Mouse (Mus musculus) cerebellum, adult 9-10 months (tissue): ENCODE results near the gene Fam171a2.

Experiments
- DNase-seq: peaks from one replicate; pipeline ENCODE4 v3.0.0; 2022

Gene Fam171a2

DNA sequence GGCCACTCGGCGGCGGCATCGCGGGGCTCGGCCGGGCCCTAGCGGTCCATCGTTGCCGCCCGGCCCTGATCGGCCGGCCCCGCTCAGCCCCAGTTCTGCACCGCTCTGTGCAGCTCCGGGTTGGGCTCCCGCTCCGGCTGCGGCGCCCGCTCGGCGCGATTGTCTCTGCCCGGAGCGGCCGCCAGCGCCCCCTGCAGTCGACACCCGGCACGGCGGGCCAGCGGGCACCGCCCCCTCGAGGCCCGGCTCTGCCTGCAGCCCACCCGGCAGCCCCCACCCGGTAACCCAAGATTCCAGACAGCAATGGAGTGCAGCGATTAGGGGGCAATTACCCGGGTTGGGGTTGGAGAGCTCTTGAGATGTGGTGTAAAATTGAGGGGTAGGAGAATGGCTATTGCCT, at the start of gene Fam171a2:
Gene Fam171a2, minus strand, starts transcription at position 186 of the 400 bp plus-strand sequence.
- peak; percentile 82 for DNase-seq

DNA sequence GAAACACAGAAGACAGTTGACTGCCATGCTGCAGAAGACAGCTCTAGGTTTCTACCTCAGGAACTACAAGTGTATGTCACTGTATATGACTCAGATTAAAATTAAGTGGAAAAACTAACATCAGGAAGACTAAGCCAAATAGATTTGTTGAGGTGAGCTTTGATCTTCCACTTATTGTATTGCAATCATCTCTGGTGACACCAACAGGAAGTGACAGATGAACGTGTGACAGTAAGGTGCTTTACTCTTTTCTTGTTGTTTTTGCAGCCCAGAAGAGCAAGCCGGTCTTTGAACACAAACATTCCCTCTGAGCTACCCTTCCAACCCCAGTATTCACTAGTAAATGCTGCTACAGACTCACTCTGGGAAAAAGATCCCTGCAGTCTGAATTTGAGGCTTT, 49.2 kb upstream of the Fam171a2 start:
- no peak for DNase-seq

DNA sequence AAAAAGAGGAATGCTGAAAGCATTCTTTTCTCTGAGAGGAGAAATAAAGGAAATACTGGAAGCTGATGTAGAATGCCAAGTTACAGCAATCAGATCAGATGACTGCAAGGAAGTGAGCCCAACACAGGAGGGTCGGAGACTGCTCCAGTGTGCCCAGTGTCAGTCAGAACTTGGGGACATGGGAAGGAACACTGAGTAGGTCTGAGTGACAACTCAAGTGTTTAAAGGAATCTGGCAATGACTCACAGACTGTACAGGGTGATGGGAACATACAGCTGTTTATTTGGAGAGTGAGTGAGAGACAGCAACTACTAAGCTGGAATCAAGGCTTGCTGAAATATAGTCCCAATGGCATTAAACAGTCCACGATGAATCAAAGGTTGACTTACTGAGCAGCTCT, 48.7 kb upstream of the Fam171a2 start:
- no peak for DNase-seq

DNA sequence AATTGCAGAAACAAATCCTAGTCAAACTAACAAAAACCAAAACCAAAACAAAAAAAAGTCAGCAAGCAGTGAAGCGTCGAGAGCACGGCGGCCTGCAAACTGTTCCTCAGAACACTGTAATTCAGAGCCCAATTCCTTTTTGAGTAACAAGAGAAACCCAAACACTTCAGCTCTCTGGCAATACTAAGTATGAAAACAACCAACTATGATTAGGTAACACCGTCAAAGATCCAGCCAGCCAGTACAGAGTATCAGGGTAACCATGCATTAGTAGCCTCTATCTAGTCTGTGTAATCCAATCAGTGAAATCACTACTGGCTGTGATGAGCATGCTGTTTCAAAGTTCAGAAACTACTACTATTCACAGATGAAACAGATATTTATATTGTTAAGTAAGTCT, 48.3 kb upstream of the Fam171a2 start:
- no peak for DNase-seq

DNA sequence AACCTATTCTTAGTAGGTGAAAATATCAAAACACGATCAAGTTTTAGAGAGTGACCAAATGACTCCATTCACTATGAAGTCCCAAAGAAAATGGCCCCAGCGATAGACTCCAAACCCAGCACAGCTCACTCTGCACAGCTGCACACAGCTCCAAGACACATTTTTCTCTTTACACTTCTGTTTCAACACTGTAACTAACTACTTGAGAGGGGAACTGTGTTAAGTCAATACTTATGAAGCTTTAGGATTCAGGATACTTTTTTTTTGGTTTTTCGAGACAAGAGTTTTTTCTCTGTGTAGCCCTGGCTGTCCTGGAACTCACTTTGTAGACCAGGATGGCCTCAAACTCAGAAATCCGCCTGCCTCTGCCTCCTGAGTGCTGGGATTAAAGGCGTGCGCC, 47.6 kb upstream of the Fam171a2 start:
- no peak for DNase-seq

DNA sequence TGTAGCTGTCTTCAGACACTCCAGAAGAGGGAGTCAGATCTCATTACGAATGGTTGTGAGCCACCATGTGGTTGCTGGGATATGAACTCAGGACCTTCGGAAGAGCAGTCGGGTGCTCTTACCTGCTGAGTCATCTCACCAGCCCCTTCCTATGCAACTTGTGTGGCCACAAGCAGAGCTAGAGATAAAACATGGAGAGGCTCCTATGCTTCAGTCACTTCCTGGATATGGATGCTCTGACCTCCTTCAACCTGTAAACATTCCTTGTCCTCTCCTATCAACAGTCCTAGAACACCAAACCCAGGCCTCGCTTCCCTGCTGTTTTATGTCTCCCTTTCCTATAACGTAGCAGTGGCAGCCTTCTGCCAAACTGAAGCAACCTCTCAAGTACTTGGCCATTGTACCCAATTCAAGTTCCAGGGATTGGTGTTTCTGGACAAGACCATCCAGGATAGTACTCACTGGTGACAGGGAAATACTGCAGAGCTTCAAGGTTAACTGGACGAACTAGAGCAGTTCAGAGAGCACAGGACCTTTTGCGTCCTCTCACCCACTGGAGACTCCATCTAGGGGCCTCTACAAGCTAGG, 46.7 kb upstream of the Fam171a2 start:
- DNase-seq = no peak

DNA sequence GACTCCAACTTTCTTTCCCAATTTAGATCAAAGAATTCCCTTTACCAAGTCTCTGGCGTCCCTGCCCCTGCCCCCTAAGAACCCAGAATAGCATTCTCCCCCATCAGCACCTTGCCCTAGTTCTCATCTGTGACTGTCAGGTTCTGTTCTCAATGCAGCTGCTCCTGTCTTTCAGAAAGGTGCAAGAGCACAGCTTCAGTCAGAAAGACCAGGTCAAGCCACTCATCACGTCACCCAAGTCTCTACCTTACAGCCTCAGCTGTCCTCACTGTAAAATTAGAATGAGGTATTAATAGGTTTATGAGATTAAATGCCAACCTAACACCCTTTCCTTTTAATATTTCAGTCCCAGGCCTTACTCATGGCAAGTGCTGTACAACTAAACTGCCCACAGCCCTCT, 45.8 kb upstream of the Fam171a2 start:
- DNase-seq = no peak

DNA sequence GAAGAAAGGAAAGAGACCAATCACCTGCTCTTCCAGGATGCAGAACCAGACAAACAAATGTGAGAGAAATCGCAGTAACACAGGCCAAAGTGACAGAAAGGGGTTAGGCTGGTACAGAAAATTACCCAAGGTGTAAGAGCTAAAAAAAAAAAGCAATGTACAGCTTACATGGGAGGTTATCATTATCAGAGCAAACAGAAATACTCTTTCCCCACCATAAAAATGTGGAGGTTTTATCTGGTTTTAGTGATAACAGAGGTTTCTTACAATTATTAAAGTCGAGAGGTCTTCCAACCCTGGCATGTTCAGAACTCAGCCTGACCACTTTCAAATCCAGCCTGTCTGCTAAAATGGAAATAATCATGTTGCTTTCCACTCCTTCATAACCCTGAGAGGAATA, 40.4 kb upstream of the Fam171a2 start:
- no peak for DNase-seq

DNA sequence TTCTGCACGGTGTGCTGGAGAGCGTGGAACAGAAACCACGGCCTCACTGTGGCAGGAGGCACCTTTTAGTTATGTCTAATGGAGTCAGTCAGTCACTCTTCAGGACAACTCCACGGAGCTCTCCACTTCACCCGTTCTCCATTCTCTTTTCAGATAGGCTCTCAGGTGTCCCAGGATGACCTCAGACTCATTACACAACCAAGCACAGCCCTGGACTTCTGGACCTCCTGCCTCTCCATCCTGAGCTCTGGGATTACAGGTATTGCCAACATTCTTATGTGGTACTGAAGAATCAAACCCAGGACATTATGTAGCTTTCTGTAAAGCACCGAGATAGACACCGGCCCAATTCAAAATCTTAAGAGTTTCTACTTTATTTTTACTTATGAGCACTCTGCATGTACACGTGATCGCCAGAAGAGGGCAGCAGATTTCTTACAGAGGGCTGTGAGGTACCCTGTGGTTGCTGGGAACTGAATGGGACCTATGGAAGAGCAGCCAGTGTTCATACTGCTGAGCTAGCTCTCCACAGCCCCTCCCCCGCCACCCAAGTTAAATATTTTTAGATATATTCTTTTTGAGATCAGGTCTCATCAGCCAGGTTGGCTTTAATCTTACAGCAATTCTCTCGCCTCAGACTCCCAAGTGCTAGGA, 39.4 kb upstream of the Fam171a2 start:
- DNase-seq = peak; percentile 63

DNA sequence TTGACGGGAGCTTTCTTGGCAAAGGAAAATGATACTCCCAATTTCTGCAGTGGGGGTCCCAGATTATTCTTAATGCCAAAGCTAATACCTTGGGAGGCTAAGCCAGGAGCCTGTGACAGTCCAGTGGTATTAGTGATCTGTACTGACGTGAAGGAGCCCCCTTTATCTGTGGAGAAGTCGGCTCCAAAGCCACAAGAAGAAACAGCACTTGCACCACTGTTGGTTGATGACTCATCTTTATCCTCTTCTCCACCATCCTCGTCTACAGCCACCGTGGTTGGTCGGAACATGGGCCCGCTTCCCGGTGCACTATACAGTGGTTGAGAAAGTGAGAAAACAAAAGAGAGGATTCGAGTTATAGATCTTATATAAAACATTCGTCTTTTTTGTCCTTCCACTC, 34.3 kb upstream of the Fam171a2 start:
- no peak for DNase-seq

DNA sequence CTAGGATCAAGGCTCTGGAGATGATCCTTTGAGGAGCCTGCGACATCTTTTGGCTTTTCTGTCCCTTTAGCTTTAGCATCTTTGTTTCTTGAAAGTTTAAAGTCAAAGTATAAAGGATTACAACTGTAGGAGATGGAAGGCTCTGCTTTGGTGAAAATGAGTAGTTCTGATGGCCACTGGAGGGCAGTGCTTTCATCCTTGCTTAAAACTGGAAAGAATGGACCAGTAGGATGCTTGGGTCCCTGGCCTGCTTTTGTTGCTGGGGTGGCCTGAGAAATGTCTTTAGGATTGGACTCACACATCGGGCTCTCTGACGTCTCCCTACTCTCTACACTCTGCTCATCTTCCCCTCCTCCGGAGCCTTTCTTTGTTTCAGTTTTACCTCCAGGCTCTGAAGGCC, 33.4 kb upstream of the Fam171a2 start:
- no peak for DNase-seq

DNA sequence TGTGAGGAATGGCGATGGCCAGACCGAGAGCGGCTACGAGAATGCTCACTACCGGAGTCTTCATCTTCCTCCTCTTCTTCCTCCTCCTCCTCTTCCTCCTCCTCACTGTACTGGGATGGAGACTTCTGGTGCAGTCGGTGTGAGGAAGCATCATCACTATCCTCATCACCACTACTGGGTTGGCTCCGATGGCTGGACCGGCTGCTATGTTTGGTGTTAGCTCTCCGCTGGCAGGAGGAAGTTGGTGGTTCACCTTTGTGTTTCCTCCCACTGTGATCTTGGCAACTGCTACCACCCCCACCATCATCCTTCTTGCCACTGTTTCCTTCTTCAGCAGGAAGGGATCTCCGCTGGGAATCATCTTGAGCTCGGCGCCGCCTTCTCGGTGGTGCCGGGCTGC, 32.6 kb upstream of the Fam171a2 start:
- DNase-seq = no peak

DNA sequence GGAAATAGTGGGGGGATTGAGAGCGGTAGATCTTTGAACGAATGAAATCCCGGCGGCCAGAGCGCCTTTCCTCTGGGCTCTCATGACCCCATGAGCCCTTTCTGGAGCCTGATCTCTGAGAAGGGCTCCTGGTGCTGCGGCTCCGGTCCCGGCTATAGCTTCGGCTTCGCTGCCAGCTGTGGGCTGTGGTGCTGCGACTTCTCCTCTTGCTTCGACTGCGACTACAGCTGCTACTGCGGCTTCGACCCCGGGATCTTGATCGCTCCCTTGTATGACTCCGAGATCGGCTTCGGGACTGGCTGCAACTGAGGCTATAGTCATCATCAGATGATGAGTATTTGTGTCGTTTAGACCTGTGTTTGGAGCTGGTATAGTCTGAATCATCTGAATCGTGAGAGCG, 32.1 kb upstream of the Fam171a2 start:
- DNase-seq = no peak

DNA sequence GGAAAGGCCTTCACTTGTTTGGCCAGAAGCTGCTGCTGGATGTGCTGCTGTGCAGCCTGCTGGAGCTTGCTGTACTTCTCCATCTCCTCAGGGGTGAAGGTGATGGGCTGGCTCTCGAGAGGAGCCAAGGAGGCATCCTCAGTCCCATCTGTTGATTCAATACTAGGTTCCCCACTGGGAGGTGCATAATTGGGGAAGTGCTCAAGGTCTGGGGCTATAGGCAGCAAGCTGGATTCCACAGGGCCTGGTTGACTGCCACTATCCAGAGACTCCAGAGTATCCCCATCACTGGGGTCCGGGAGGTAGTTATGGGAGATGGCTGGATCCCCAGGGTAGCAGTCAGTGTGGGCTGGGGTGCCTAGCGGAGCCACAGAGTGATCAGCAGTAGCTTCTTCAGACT, 31.2 kb upstream of the Fam171a2 start:
- no peak for DNase-seq

DNA sequence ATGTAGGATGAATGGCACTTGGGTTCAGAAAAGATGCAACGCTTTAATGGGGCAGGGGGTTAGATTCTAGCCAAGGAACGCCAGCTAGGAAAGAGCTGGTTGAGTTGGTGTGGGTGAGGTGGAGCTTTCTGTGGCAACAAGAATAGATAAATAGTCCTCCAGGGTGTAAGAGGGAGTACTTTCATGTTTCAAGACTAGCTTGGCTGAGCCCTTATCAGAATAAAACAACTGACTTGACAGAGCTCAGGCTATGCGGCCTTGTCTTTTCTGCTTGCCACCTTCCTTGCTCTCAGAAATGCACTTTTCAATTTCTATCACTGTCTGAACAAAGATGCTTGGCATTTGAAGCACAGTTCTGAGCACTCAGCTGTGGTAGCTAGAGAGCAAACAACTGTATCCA, 27.5 kb upstream of the Fam171a2 start:
- no peak for DNase-seq

DNA sequence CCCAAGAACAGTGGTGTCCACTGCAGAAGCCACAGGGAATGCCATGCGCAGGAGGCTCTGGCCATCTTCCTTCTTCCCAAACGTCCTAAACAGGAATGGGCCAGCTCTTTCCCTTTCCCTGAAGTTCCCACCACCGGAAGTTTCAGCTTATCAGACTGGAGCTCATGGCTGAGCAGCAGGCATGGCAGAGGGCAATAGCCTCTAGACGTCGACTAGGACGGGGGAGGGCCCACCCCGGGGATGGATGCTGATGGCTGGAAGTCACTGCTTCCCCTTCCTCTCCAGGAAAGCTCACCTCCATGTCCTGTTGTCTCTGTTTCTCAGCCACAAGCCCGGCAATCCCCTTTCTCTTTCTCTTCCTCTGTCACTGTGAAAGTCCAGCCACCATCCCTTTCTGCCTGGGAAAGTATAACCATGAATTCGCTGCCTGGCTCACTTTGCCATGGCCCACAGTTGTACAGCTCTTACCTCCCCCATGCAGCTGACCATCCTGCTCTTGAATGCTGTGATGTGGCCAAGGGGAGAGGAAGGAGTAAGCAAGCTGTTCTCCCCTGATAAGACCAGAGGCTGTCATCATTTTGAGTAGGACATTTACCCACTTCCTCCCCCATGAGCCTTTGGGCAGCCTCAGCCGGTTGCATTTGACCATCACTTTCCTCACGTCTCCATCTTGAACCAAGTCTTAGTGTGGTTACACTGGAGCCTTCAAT, 22.3 kb upstream of the Fam171a2 start, which contains the start of gene Itga2b:
Gene Itga2b, minus strand, starts transcription at position 475 of the 710 bp plus-strand sequence.
- DNase-seq = no peak

DNA sequence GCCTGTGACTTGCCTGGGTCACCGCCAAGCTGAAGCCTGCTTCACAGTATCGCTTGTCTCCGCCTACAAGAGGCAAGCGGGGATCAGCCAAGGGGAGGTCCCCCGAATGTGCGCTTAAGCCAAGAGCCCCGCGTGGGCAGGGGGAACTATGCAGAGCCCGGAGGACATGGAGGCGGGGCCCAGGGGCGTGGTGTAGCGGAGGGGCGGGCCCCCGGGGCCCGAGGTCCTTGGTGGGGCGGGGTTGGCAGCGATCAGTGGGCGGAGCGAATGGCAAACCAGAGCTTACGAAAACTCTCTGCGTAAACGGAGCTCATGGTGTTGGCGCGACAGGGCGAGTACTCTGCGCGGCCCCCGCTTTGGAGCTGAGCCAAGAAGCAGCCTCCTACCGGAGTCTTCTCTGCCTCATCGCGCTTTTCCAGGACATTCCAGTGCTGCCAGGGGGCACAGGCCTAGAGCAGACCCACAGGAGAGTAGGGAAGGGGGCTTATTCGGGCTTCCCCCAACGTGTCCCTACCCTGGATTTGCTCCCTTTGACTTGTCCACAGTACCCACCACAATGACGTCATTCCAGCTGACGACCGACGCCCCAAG, 19.7 kb upstream of the Fam171a2 start:
- DNase-seq = peak; percentile 89

DNA sequence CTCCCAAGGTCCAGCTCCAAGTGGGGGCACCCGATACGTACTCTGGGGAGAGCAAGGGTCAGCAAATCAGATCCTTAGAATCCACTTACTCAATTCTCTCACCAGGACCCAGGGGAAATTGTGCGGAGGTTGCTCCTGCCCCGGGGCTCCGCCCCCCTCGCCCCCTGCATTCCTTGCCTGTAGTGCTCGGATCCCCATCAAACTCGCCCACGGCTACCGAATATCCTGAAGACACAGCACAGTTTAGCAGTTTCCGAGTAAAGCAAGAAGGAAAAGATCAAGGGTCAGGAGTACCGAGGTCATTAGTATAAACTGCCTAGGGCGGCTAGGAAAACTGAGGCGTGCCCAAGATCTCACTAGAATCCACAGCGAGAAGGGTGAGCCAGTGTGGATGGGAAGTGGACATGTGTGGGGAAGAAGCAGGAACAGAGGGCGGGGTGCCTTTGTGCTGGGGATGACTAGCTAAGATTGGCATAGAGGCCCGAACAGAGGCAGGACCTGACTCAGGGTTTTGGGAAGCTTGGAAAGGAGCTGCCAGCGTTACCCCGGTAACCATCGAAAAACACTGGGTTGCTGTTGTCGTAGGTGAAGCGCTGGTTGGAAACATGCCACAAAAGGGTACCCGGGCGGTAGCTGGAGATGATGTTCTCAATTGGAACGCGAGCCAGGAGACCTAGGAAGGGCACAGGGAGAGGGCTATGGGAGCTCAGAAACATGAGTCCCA, 18.4 kb upstream of the Fam171a2 start:
- DNase-seq = peak; percentile 57

DNA sequence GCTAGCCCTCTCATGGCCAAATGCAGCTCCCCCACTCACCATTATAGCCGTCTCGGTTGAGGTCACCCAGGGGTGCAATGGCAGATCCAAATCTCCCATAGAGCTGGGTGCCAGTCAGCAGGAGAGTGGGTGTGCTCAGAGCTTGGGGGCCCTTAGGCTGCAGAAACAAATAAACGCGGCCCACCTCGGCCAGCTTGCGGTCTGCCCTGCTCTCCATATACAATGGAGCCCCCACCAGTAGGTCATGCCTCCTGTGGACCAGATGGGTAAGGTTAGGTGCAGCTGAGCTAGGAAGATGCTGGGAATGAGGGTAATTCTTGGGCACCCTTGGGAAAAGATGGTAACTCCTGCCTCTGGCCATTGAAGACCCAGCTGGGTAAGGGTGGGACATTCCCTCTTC, 17.4 kb upstream of the Fam171a2 start:
- DNase-seq = no peak

DNA sequence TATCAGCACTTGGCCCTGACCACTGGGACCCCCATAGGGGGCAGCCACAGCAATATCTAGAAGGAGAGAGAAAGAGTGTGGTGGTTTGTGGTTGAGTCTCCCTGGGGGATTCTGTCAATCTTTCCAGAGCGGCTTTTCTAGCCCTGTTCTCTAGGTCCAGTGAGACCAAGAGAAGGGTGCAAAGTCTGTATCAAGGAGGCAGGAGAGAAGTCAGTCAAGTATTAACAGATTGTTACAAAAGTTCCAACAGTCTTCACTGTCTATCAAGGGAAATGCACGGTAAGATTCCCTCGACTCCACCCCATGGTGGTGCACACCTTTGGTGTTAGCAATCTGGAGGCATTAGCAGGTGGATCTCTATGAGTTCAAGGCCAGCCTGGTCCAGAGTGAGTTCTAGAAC, 14.3 kb upstream of the Fam171a2 start:
- no peak for DNase-seq

DNA sequence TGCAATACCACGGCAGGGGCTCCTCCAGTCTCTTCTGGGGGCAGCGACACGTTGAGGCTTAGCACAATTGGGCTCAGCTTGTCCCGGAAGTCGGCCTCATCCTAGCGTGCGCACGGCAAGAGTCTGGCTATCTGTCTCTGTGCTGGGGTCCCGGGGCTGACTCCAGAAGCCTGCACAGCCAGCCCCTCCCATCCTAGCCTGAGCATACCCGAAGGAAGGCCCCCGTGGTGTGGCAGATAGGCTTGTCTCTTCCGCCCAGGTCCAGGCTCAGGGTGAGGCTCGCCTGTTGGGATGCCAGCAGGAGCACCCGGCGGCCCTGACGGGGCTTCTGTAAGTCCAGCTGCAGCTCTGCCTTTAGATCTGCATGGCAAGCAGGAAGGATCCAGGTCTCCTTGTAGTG, 13.1 kb upstream of the Fam171a2 start:
- DNase-seq = no peak

DNA sequence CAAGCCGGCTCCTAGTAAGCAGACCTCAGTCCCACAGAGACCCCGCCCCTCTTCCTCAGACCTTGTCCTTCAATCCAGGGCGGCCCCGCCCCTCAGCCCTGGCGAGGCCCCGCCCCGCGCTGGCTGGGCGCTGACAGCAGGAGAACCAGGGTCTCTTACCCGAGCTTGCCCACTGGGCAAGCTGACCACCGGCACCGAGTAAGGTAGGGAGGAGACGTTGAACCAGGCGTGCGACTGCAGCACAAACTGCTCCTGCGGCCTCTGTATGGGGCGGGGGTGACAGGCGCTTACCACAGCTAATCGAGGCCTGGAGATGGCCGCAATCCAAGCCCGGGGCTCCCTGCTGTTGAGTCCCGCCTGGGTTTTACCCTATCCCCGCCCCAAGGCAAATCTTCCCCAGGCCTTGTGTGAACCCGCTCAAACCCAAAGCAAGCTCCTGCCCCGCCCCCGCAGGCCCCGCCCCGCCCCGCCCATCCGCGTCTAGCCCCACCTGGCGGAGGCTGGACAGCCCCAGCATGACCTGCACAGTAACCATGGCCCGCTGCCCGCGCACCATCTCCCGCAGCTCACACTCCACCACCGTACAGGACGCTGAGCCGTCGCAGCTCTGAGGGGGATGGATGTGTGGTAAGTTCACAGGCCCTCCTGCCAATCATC, 8.4 kb upstream of the Fam171a2 start:
- peak; percentile 72 for DNase-seq

DNA sequence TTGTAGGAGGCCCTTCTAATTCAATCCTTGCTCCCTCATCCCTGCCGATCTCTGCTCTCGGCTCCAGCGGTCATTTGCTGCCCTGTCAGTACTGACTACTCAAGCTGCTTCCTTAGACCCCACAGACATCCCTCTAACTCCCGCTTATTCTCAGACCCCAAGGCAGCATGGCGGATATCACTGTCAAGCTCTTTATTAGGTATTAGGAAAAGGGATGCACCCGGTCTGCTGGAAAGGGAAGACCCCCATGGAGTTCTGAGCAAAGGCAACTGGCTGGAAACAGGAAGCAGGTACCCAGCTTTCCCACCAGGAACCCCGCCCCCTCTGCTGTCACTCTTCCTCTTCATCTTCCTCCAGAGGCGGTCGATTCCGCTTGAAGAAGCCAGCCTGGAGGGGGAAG, 5.6 kb upstream of the Fam171a2 start:
- peak; percentile 35 for DNase-seq
